Mouse (Mus musculus) E14TG2a.4 (cell line): ENCODE measurements around the gene Slc4a2.

Experiments used
- CTCF ChIP-seq: conservative IDR thresholded peaks from 2 replicates; pipeline ENCODE4 v1.5.1; 2014; ENCODE audit warnings: low read length
- NANOG ChIP-seq: IDR thresholded peaks from 2 replicates; pipeline ENCODE4 v1.6.1; 2014; ENCODE audit warnings: borderline replicate concordance, low read length, mixed read lengths
- POU5F1 ChIP-seq: IDR thresholded peaks from 2 replicates; pipeline ENCODE4 v1.6.1; 2014; ENCODE audit warnings: low read length, borderline replicate concordance

DNA sequence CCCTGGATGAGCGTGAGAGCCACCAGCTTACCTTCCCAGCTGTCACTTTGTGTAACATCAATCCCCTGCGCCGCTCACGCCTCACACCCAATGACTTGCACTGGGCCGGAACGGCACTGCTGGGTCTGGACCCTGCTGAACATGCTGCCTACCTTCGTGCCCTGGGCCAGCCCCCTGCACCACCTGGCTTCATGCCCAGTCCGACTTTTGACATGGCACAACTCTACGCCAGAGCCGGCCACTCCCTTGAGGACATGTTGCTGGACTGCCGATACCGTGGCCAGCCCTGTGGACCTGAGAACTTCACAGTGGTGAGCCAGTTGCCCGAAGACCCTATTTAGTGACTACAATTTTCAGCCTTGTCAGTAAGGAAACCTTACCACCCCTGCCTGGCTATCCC lies 9.7 kb upstream of the Slc4a2 start:
- no peak for TF ChIP-seq CTCF
- no peak for TF ChIP-seq POU5F1
- no peak for TF ChIP-seq NANOG
